Mouse (Mus musculus): Measurements from ENCODE around the gene Slc15a5. TPM values are rescaled to one million over a fixed set of nuclear protein-coding genes. Genes with fewer than 3 reads are reported as not detected.

The Slc15a5 gene
- polyA plus RNA-seq, 1 experiment from 2014 or later = not detected

- Histone ChIP-seq H3K27me3 (ENCODE audit: insufficient read depth, low read length) (no peaks in the 10 kb centered on the region), H3K4me3 (ENCODE audit: low read depth, low read length) (no peak overlapping the region), H3K27ac (ENCODE audit: low read depth) (no peak overlapping the region), H3K4me2 (ENCODE audit: low read depth, low read length) (no peak overlapping the region), H3K9ac (replicated peaks) (no peak overlapping the region), H3K4me1 (ENCODE audit: insufficient read depth) (no peaks in the 10 kb centered on the region), H3K36me3 (replicated peaks; ENCODE audit: insufficient read depth, low read length) (no peaks in the 10 kb centered on the region), H3K9me3 (ENCODE audit: low read length) (no peaks in the 10 kb centered on the region)
- no peak for DNase-seq
- TF ChIP-seq EP300 (IDR thresholded peaks at IDR 0.05; ENCODE audit: low read depth) = no peak
- TF ChIP-seq CTCF (IDR thresholded peaks at IDR 0.05; ENCODE audit: low read depth) = no peak
- 70% methylated on average over 19 of the region's 19 CpGs for WGBS (ENCODE audit: insufficient replicate concordance)
- ATAC-seq = no peak
Measured at GRCm38 (mm10) chr6:137982195-137982737, 97.5 kb downstream of the Slc15a5 start.

- Histone ChIP-seq H3K4me2 (ENCODE audit: low read depth, low read length) (no peak overlapping the region), H3K27ac (ENCODE audit: low read depth) (no peak overlapping the region), H3K27me3 (ENCODE audit: insufficient read depth, low read length) (no peaks in the 10 kb centered on the region), H3K4me1 (ENCODE audit: insufficient read depth) (no peaks in the 10 kb centered on the region), H3K9me3 (ENCODE audit: low read length) (no peaks in the 10 kb centered on the region), H3K36me3 (replicated peaks; ENCODE audit: insufficient read depth, low read length) (no peaks in the 10 kb centered on the region), H3K4me3 (ENCODE audit: low read depth, low read length) (no peak overlapping the region), H3K9ac (replicated peaks) (no peak overlapping the region)
- TF ChIP-seq EP300 (IDR thresholded peaks at IDR 0.05; ENCODE audit: low read depth) = no peak
- peak; percentile 31; the same call in 1 of the 2 replicates for TF ChIP-seq CTCF (IDR thresholded peaks at IDR 0.05; ENCODE audit: low read depth)
- DNase-seq (no peak), ATAC-seq (no peak)
- 71% methylated on average over 10 of the region's 10 CpGs for WGBS (ENCODE audit: insufficient replicate concordance)
Measured at GRCm38 (mm10) chr6:137980905-137981696, 98.6 kb downstream of the Slc15a5 start.

GRCm38 (mm10) chr6:137980413-137980812 lies 99.3 kb downstream of the Slc15a5 start:
- Histone ChIP-seq H3K27ac (ENCODE audit: low read depth) (no peak overlapping the region), H3K27me3 (ENCODE audit: insufficient read depth, low read length) (no peaks in the 10 kb centered on the region), H3K4me3 (ENCODE audit: low read depth, low read length) (no peak overlapping the region), H3K4me1 (ENCODE audit: insufficient read depth) (no peaks in the 10 kb centered on the region), H3K9me3 (ENCODE audit: low read length) (no peaks in the 10 kb centered on the region), H3K36me3 (replicated peaks; ENCODE audit: insufficient read depth, low read length) (no peaks in the 10 kb centered on the region), H3K4me2 (ENCODE audit: low read depth, low read length) (no peak overlapping the region), H3K9ac (replicated peaks) (no peak overlapping the region)
- DNase-seq = no peak
- ATAC-seq = no peak
- TF ChIP-seq CTCF (IDR thresholded peaks at IDR 0.05; ENCODE audit: low read depth) = no peak
- no peak for TF ChIP-seq EP300 (IDR thresholded peaks at IDR 0.05; ENCODE audit: low read depth)
- WGBS (ENCODE audit: insufficient replicate concordance) = 71% methylated on average over 8 of the region's 8 CpGs

- Histone ChIP-seq H3K4me2 (ENCODE audit: low read depth, low read length) (no peak overlapping the region), H3K4me3 (ENCODE audit: low read depth, low read length) (no peak overlapping the region), H3K27me3 (ENCODE audit: insufficient read depth, low read length) (no peaks in the 10 kb centered on the region), H3K9ac (replicated peaks) (no peak overlapping the region), H3K9me3 (ENCODE audit: low read length) (no peaks in the 10 kb centered on the region), H3K4me1 (ENCODE audit: insufficient read depth) (no peaks in the 10 kb centered on the region), H3K36me3 (replicated peaks; ENCODE audit: insufficient read depth, low read length) (no peaks in the 10 kb centered on the region), H3K27ac (ENCODE audit: low read depth) (no peak overlapping the region)
- 77% methylated on average over 12 of the region's 12 CpGs for WGBS (ENCODE audit: insufficient replicate concordance)
- no peak for DNase-seq
- TF ChIP-seq EP300 (IDR thresholded peaks at IDR 0.05; ENCODE audit: low read depth) = no peak
- TF ChIP-seq CTCF (IDR thresholded peaks at IDR 0.05; ENCODE audit: low read depth) = no peak
- no peak for ATAC-seq
Measured at GRCm38 (mm10) chr6:137979802-137980201, 99.9 kb downstream of the Slc15a5 start.

- no peak overlapping the region for H3K4me3 ChIP-seq (ENCODE audit: low read depth, low read length)
- no peaks in the 10 kb centered on the region for H3K27me3 ChIP-seq (ENCODE audit: insufficient read depth, low read length)
- H3K36me3 ChIP-seq (replicated peaks; ENCODE audit: insufficient read depth, low read length) = no peaks in the 10 kb centered on the region
- no peak for DNase-seq
- TF ChIP-seq CTCF (IDR thresholded peaks at IDR 0.05; ENCODE audit: low read depth) = no peak
- no peak for TF ChIP-seq EP300 (IDR thresholded peaks at IDR 0.05; ENCODE audit: low read depth)
- no peak overlapping the region for H3K9ac ChIP-seq (replicated peaks)
- H3K9me3 ChIP-seq (ENCODE audit: low read length) = no peaks in the 10 kb centered on the region
- ATAC-seq = no peak
- WGBS (ENCODE audit: insufficient replicate concordance) = 88% methylated on average over 3 of the region's 3 CpGs
- no peaks in the 10 kb centered on the region for H3K4me1 ChIP-seq (ENCODE audit: insufficient read depth)
- no peak overlapping the region for H3K4me2 ChIP-seq (ENCODE audit: low read depth, low read length)
- no peak overlapping the region for H3K27ac ChIP-seq (ENCODE audit: low read depth)
Measured at GRCm38 (mm10) chr6:137976021-137976420, 103.7 kb downstream of the Slc15a5 start.

GRCm38 (mm10) chr6:137963703-137964102 lies 116.0 kb downstream of the Slc15a5 start:
- 63% methylated on average over 7 of the region's 7 CpGs for WGBS (ENCODE audit: insufficient replicate concordance)
- H3K36me3 ChIP-seq (replicated peaks; ENCODE audit: insufficient read depth, low read length) = no peaks in the 10 kb centered on the region
- H3K4me2 ChIP-seq (ENCODE audit: low read depth, low read length) = no peak overlapping the region
- H3K9ac ChIP-seq (replicated peaks) = no peak overlapping the region
- no peaks in the 10 kb centered on the region for H3K27me3 ChIP-seq (ENCODE audit: insufficient read depth, low read length)
- no peak overlapping the region for H3K27ac ChIP-seq (ENCODE audit: low read depth)
- H3K4me1 ChIP-seq (ENCODE audit: insufficient read depth) = no peaks in the 10 kb centered on the region
- ATAC-seq = no peak
- TF ChIP-seq EP300 (IDR thresholded peaks at IDR 0.05; ENCODE audit: low read depth) (no peak), CTCF (IDR thresholded peaks at IDR 0.05; ENCODE audit: low read depth) (no peak)
- no peak overlapping the region for H3K4me3 ChIP-seq (ENCODE audit: low read depth, low read length)
- no peak for DNase-seq
- no peaks in the 10 kb centered on the region for H3K9me3 ChIP-seq (ENCODE audit: low read length)

All from liver, postnatal 0 days (tissue).